Mouse (Mus musculus): ENCODE measurements around the gene Smco1.
"Not testable (repeated sequence)": the region's sequence is repeated elsewhere in the genome, so short reads cannot be mapped to it uniquely, and the experiment has no call there.

Gene Smco1

GRCm38 (mm10) chr16:32271291-32271690 lies at the start of gene Smco1:
Smco1 (plus strand) TSS chr16:32271468.
- DNase-seq = no peak

- no peak for DNase-seq
Observed at GRCm38 (mm10) chr16:32221803-32222202, 49.5 kb upstream of the Smco1 start.

GRCm38 (mm10) chr16:32222399-32222798 lies 48.9 kb upstream of the Smco1 start:
- DNase-seq = no peak

- DNase-seq = not testable (repeated sequence)
Observed at GRCm38 (mm10) chr16:32232050-32232449, 39.2 kb upstream of the Smco1 start.

GRCm38 (mm10) chr16:32237930-32238680 lies 33.2 kb upstream of the Smco1 start:
- DNase-seq = no peak

GRCm38 (mm10) chr16:32239428-32240312 lies 31.6 kb upstream of the Smco1 start:
- DNase-seq = no peak

- no peak for DNase-seq
Observed at GRCm38 (mm10) chr16:32243901-32244300, 27.4 kb upstream of the Smco1 start.

GRCm38 (mm10) chr16:32246351-32246791 lies 24.9 kb upstream of the Smco1 start:
- DNase-seq = peak; percentile 55

GRCm38 (mm10) chr16:32246952-32247370 lies 24.3 kb upstream of the Smco1 start, which contains the start of the genes Fbxo45 and Wdr53:
Fbxo45 (minus strand) TSS chr16:32247158.
Wdr53 (plus strand) TSS chr16:32247227.
- DNase-seq = peak; percentile 97

GRCm38 (mm10) chr16:32264225-32264624 lies 7.0 kb upstream of the Smco1 start:
- DNase-seq = peak; percentile 16

- DNase-seq = no peak
Observed at GRCm38 (mm10) chr16:32273338-32273737, 2.1 kb downstream of the Smco1 start.

GRCm38 (mm10) chr16:32275041-32275440 lies 3.8 kb downstream of the Smco1 start:
- DNase-seq = no peak

- DNase-seq = no peak
Observed at GRCm38 (mm10) chr16:32275830-32276229, 4.6 kb downstream of the Smco1 start.

GRCm38 (mm10) chr16:32277308-32278256 lies 6.3 kb downstream of the Smco1 start, which contains the start of gene Rnf168:
Rnf168 (plus strand) TSS chr16:32277459.
- DNase-seq = peak; percentile 93

GRCm38 (mm10) chr16:32278396-32278795 lies 7.1 kb downstream of the Smco1 start:
- no peak for DNase-seq

- no peak for DNase-seq
Observed at GRCm38 (mm10) chr16:32280211-32280610, 8.9 kb downstream of the Smco1 start.

- no peak for DNase-seq
Observed at GRCm38 (mm10) chr16:32282608-32283007, 11.3 kb downstream of the Smco1 start.

GRCm38 (mm10) chr16:32291821-32292220 lies 20.6 kb downstream of the Smco1 start:
- DNase-seq = no peak

GRCm38 (mm10) chr16:32299617-32300016 lies 28.3 kb downstream of the Smco1 start:
- DNase-seq = not testable (repeated sequence)

GRCm38 (mm10) chr16:32303046-32303445 lies 31.8 kb downstream of the Smco1 start:
- no peak for DNase-seq

GRCm38 (mm10) chr16:32303886-32304285 lies 32.6 kb downstream of the Smco1 start:
- DNase-seq = no peak

- no peak for DNase-seq
Observed at GRCm38 (mm10) chr16:32311970-32312369, 40.7 kb downstream of the Smco1 start.
